Mouse (Mus musculus) intestine, postnatal 0 days (tissue): ENCODE measurements around the gene Med15. TPM values are rescaled to one million over a fixed set of nuclear protein-coding genes. Genes with fewer than 3 reads are reported as not detected.

Source experiments
- ATAC-seq: fragments of 200-750 bp; cut with Nextera tagmentation; 2 replicates; pipeline ENCODE4 v1.8.0; 2017; ENCODE audit warnings: mild to moderate bottlenecking, moderate TSS enrichment, moderate library complexity
- H3K27ac ChIP-seq: fragments of 300-500 bp; sonication (generic); 2 replicates; pipeline ENCODE4 v1.5.1; 2014; ENCODE audit warnings: mild to moderate bottlenecking, low read depth, low read length, moderate library complexity
- H3K27me3 ChIP-seq: fragments of 300-500 bp; sonication (generic); replicated peaks from 2 replicates; pipeline ENCODE4 v1.6.1; 2014; ENCODE audit warnings: low read length, mixed read lengths; ENCODE audit not compliant: control insufficient read depth, insufficient read depth
- H3K36me3 ChIP-seq: fragments of 300-500 bp; sonication (generic); 2 replicates; pipeline ENCODE4 v1.6.1; 2014; ENCODE audit warnings: mild to moderate bottlenecking, moderate library complexity; ENCODE audit not compliant: control insufficient read depth, insufficient read depth
- H3K4me1 ChIP-seq: fragments of 300-500 bp; sonication (generic); replicated peaks from 2 replicates; pipeline ENCODE4 v1.6.1; 2014; ENCODE audit warnings: antibody characterized with exemption, low read length, mixed read lengths; ENCODE audit not compliant: control insufficient read depth, insufficient read depth
- H3K4me2 ChIP-seq: fragments of 300-500 bp; sonication (generic); replicated peaks from 2 replicates; pipeline ENCODE4 v1.6.1; 2014; ENCODE audit warnings: low read depth, mild to moderate bottlenecking, moderate library complexity
- H3K4me3 ChIP-seq: fragments of 300-500 bp; sonication (generic); 2 replicates; pipeline ENCODE4 v1.5.1; 2014; ENCODE audit warnings: low read depth, low read length
- H3K9ac ChIP-seq: fragments of 300-500 bp; sonication (generic); 2 replicates; pipeline ENCODE4 v1.6.1; 2014; ENCODE audit warnings: mild to moderate bottlenecking, low read depth, low read length
- H3K9me3 ChIP-seq: fragments of 300-500 bp; sonication (generic); 2 replicates; pipeline ENCODE4 v1.6.1; 2016; ENCODE audit warnings: mixed run types; ENCODE audit not compliant: control insufficient read depth
- CTCF ChIP-seq: sonication (generic); IDR thresholded peaks from 2 replicates; pipeline ENCODE4 v1.5.1; 2016; ENCODE audit warnings: low read depth, mild to moderate bottlenecking, control low read depth, antibody characterized with exemption, moderate library complexity
- WGBS: fragments of 180-500 bp; shearing (Covaris S2); extraction: QIAGEN DNeasy Blood & Tissue Kit; methylation state at CpG from one replicate; pipeline ENCODE4 v1.1.7; 2014; 5-methylcytosine and 5-hydroxymethylcytosine counted together
- polyA plus RNA-seq: library from polyadenylated mRNA; unstranded; fragments of >200 nt; fragmentation: Nextera tagmentation; extraction: Ambion mirVana; gene quantifications from 2 replicates; pipeline ENCODE4 v1.2.1, GENCODE M21; 2015

The Med15 gene
- polyA plus RNA-seq, 1 experiment from 2014 or later = 26.6 TPM

- Histone ChIP-seq H3K4me1 (peaks cover 4% of the 10 kb centered on the region; the same call in 1 of the 2 replicates), H3K9me3 (no peaks in the 10 kb centered on the region), H3K36me3 (peaks cover 53% of the 10 kb centered on the region), H3K27me3 (no peaks in the 10 kb centered on the region), H3K27ac (no peak overlapping the region), H3K4me3 (no peak overlapping the region), H3K4me2 (no peak overlapping the region), H3K9ac (no peak overlapping the region)
- ATAC-seq = no peak
- no peak for TF ChIP-seq CTCF
- 91% methylated on average over 8 of the region's 8 CpGs for WGBS
Observed at GRCm38 (mm10) chr16:17642311-17642710, 90.4 kb downstream of the Med15 start.

DNA sequence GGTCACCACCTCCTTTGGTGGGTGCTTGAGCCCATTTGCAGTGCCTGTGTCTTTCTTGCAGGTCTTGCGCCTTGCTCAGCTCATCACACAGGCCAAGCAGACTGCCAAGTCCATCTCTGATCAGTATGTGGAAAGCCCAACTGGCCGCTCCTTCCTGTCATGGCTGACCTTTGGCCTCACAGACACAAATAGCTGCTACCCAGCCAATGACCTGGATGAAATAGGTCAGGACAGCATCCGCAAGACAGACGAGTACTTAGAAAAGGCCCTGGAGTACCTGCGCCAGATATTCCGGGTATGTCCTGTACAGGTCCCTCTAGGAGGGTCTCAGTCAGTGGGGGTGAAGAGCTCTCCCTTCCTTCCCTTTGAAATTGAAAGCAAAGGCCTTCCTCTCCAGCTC lies 91.4 kb downstream of the Med15 start:
- Histone ChIP-seq H3K4me1 (peaks cover 4% of the 10 kb centered on the region; the same call in 1 of the 2 replicates), H3K27ac (no peak overlapping the region), H3K27me3 (no peaks in the 10 kb centered on the region), H3K9ac (no peak overlapping the region), H3K4me2 (no peak overlapping the region), H3K9me3 (no peaks in the 10 kb centered on the region), H3K4me3 (no peak overlapping the region), H3K36me3 (peaks cover 57% of the 10 kb centered on the region)
- 81% methylated on average over 6 of the region's 6 CpGs for WGBS
- TF ChIP-seq CTCF = no peak
- no peak for ATAC-seq

DNA sequence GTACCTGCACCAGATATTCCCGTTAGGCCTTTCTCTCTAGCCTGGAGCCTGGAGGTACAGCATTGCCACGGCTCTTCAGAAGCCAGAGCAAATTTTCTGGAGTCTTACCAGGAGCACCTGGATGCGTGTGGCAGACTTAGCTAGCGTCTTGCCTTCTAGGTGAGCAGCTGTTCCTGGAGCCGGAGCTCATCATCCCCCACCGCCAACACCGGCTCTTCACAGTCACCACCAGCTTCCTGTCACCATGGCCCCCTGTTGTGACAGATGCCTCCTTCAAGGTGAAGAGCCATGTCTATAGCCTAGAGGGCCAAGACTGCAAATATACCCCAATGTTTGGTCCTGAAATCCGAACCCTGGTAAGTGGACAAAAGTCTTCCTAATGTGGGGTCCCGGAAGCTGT lies 92.0 kb downstream of the Med15 start:
- 94% methylated on average over 9 of the region's 9 CpGs for WGBS
- ATAC-seq = no peak
- Histone ChIP-seq H3K4me1 (no peaks in the 10 kb centered on the region), H3K4me3 (no peak overlapping the region), H3K27ac (no peak overlapping the region), H3K27me3 (no peaks in the 10 kb centered on the region), H3K9me3 (no peaks in the 10 kb centered on the region), H3K9ac (no peak overlapping the region), H3K36me3 (peaks cover 57% of the 10 kb centered on the region), H3K4me2 (no peak overlapping the region)
- TF ChIP-seq CTCF = no peak

GRCm38 (mm10) chr16:17639951-17640350 lies 92.7 kb downstream of the Med15 start:
- TF ChIP-seq CTCF = no peak
- 91% methylated on average over 6 of the region's 6 CpGs for WGBS
- H3K9ac ChIP-seq = no peak overlapping the region

DNA sequence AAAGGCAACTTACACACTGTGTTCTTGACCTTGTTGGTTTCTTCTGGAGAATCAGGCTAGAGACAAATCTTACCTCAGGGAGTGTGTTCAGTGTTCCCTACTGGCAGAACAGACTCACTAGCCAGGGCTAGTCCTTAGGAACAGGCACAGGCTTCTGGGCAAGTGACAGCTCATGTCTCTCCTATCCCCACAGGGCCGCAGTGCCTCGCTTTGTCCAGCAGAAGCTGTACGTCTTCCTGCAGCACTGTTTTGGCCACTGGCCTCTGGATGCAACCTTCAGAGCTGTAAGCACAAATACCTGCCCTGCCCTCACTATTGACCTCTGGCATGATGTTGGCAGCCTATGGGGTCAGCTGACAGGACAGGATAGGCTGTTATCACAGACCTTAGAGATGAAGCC lies 93.6 kb downstream of the Med15 start:
- 95% methylated on average over 3 of the region's 3 CpGs for WGBS

More at GRCm38 (mm10) chr16:17639951-17640350, 92.7 kb downstream of the Med15 start:
- Histone ChIP-seq H3K27me3 (no peaks in the 10 kb centered on the region), H3K27ac (no peak overlapping the region), H3K9me3 (no peaks in the 10 kb centered on the region), H3K4me3 (no peak overlapping the region), H3K4me2 (no peak overlapping the region), H3K4me1 (no peaks in the 10 kb centered on the region), H3K36me3 (peaks cover 62% of the 10 kb centered on the region)
- no peak for ATAC-seq

GRCm38 (mm10) chr16:17638036-17638628 lies 94.6 kb downstream of the Med15 start:
- H3K9ac ChIP-seq = no peak overlapping the region
- no peaks in the 10 kb centered on the region for H3K9me3 ChIP-seq
- no peaks in the 10 kb centered on the region for H3K27me3 ChIP-seq
- H3K36me3 ChIP-seq = peaks cover 68% of the 10 kb centered on the region
- 67% methylated on average over 9 of the region's 9 CpGs for WGBS
- peak; percentile 68 for ATAC-seq
- no peaks in the 10 kb centered on the region for H3K4me1 ChIP-seq
- no peak overlapping the region for H3K4me3 ChIP-seq
- H3K4me2 ChIP-seq = no peak overlapping the region
- TF ChIP-seq CTCF = no peak
- H3K27ac ChIP-seq = no peak overlapping the region

More for the DNA sequence above, 93.6 kb downstream of the Med15 start:
- no peak for TF ChIP-seq CTCF
- Histone ChIP-seq H3K27me3 (no peaks in the 10 kb centered on the region), H3K27ac (no peak overlapping the region), H3K4me2 (no peak overlapping the region), H3K4me3 (no peak overlapping the region), H3K9me3 (no peaks in the 10 kb centered on the region), H3K36me3 (peaks cover 66% of the 10 kb centered on the region), H3K4me1 (no peaks in the 10 kb centered on the region), H3K9ac (no peak overlapping the region)
- no peak for ATAC-seq
